Mouse (Mus musculus): Measurements from ENCODE around the gene Cep250.

DNA sequence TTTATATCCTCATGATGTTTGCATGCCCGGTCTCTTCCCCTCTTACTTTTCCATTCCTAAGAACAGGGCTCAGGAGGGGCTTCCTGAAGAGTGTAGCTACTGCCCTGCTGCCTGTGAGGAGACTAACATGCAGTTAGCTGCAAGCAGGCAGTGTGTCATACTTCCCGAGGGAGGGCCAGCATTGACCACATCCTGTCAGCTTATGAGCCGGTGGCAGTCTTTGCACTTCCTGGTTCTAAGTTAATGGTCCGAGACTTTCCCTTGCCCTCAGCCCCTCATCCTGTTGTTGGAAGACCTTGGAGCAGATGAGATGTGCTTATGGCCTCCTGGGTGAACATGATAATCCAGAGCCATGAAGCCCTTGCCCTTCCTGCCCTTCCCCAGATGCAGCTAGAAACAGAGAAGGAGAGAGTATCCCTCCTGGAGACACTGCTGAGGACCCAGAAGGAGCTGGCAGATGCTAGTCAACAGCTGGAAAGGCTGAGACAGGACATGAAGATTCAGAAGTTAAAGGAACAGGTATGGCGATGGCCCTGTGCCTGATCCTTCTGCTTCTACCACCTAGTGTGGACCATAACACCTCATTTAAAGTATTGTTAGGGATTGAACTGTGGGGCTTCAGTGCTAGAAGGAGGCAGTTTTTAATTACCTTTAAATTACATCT lies 23.2 kb downstream of the Cep250 start:
- TF ChIP-seq POLR2A (IDR thresholded peaks at IDR 0.05; ENCODE audit: borderline replicate concordance, low read depth, low read length) (no peak), CTCF (IDR thresholded peaks at IDR 0.05; ENCODE audit: low read depth, low read length) (no peak)
